Mouse (Mus musculus): ENCODE results near the gene Adad2.

Adad2 gene

GRCm38 (mm10) chr8:119612471-119612870 is at the start of gene Adad2:
Adad2 (plus strand) TSS chr8:119612747.
- DNase-seq = no peak

- no peak for DNase-seq
Observed at GRCm38 (mm10) chr8:119563849-119564251, 48.7 kb upstream of the Adad2 start.

GRCm38 (mm10) chr8:119566367-119566766 is 46.2 kb upstream of the Adad2 start:
- no peak for DNase-seq

GRCm38 (mm10) chr8:119568251-119568650 is 44.3 kb upstream of the Adad2 start:
- peak; percentile 58 for DNase-seq

GRCm38 (mm10) chr8:119568951-119569350 is 43.6 kb upstream of the Adad2 start:
- DNase-seq = no peak

GRCm38 (mm10) chr8:119569881-119570280 is 42.7 kb upstream of the Adad2 start:
- DNase-seq = no peak

GRCm38 (mm10) chr8:119571135-119571534 is 41.4 kb upstream of the Adad2 start:
- no peak for DNase-seq

GRCm38 (mm10) chr8:119572411-119572810 is 40.1 kb upstream of the Adad2 start:
- DNase-seq = no peak

- DNase-seq = peak; percentile 96
Observed at GRCm38 (mm10) chr8:119574437-119575365, 37.8 kb upstream of the Adad2 start, which contains the start of the genes Hsdl1 and Dnaaf1. Hsdl1 (minus strand) TSS chr8:119575183. Dnaaf1 (plus strand) TSS chr8:119575235.

GRCm38 (mm10) chr8:119575366-119575726 is 37.2 kb upstream of the Adad2 start:
- no peak for DNase-seq

- DNase-seq = no peak
Observed at GRCm38 (mm10) chr8:119579096-119579495, 33.5 kb upstream of the Adad2 start.

GRCm38 (mm10) chr8:119580441-119581161 is 31.9 kb upstream of the Adad2 start:
- DNase-seq = no peak

GRCm38 (mm10) chr8:119585901-119586300 is 26.6 kb upstream of the Adad2 start:
- no peak for DNase-seq

GRCm38 (mm10) chr8:119588321-119588720 is 24.2 kb upstream of the Adad2 start:
- DNase-seq = no peak

- no peak for DNase-seq
Observed at GRCm38 (mm10) chr8:119588844-119589243, 23.7 kb upstream of the Adad2 start.

- no peak for DNase-seq
Observed at GRCm38 (mm10) chr8:119590348-119590747, 22.2 kb upstream of the Adad2 start.

- peak; percentile 86 for DNase-seq
Observed at GRCm38 (mm10) chr8:119591456-119591855, 21.1 kb upstream of the Adad2 start.

GRCm38 (mm10) chr8:119603771-119604170 is 8.8 kb upstream of the Adad2 start:
- no peak for DNase-seq

- DNase-seq = no peak
Observed at GRCm38 (mm10) chr8:119604398-119604803, 8.1 kb upstream of the Adad2 start.

- DNase-seq = peak; percentile 97
Observed at GRCm38 (mm10) chr8:119604996-119605395, 7.6 kb upstream of the Adad2 start, which contains the start of gene Taf1c. Taf1c (minus strand) TSS chr8:119605222.

GRCm38 (mm10) chr8:119606224-119606623 is 6.3 kb upstream of the Adad2 start:
- no peak for DNase-seq

- DNase-seq = no peak
Observed at GRCm38 (mm10) chr8:119615096-119615495, 2.5 kb downstream of the Adad2 start.

GRCm38 (mm10) chr8:119616358-119616757 is 3.8 kb downstream of the Adad2 start:
- DNase-seq = no peak

GRCm38 (mm10) chr8:119616811-119617210 is 4.3 kb downstream of the Adad2 start:
- DNase-seq = no peak
